19 mouse cellular contexts compared by ENCODE assay signal in the genomic region with DNA sequence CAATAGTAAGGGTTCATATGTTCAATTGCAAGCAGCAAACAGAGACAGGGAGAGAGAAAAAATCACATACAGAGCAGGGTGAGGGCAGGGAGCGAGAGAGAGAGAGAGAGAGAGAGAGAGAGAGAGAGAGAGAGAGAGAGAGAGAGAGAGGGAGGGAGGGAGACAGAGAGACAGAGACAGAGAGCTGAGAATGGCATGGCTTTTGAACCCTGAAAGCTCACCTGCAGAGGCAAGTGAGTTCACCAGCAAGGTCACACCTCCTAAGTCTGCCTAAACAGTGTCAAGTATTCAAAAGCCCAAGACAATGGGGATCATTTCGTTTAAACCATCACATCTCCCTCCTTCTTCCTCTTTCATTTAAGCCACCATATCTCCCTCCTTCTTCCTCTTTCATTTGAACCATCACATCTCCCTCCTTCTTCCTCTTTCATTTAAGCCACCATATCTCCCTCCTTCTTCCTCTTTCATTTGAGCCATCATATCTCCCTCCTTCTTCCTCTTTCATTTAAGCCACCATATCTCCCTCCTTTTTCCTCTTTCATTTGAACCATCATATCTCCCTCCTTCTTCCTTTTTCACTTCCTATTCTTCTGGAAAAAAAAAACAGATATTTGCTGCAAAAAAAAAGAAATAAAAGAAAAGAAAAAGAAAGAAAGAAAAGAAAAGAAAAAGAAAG.
"Had no signal": no experiment of that assay in that cellular context is flagged by ENCODE, and none has a peak within 500 bp of the region (broad histone marks: within the 10 kb centered on the region; RNA-seq: fewer than 3 reads in every experiment).

No protein-coding gene starts in this region.

- H3K4me1 ChIP-seq: midbrain, embryonic 10.5 days had no signal

- H3K4me3 ChIP-seq: midbrain, embryonic 10.5 days; midbrain, embryonic 12.5 days; myocyte; neural tube, embryonic 13.5 days; neural tube, embryonic 15.5 days had no signal

- H3K27ac ChIP-seq: midbrain, embryonic 10.5 days; midbrain, embryonic 12.5 days; neural tube, embryonic 13.5 days; neural tube, embryonic 15.5 days had no signal

- H3K36me3 ChIP-seq: midbrain, embryonic 10.5 days; midbrain, embryonic 12.5 days; neural tube, embryonic 13.5 days; neural tube, embryonic 15.5 days had no signal

- ATAC-seq: midbrain, embryonic 16.5 days had no signal

- DNase-seq: lung, adult 18-20 months; lung, embryonic 14.5 days; lung, postnatal 10 days; lung, postnatal 4 days; midbrain, embryonic 14.5 days; retina, postnatal 1 day; right cerebral cortex, adult 18-20 months; right cerebral cortex, postnatal 25 days; right cerebral cortex, postnatal 4 days; spleen, adult 18-20 months; thymus, adult 18-20 months; thymus, postnatal 25 days; thymus, postnatal 4 days had no signal

- H3K9ac ChIP-seq: lung, embryonic 14.5 days; midbrain, embryonic 12.5 days; neural tube, embryonic 13.5 days; neural tube, embryonic 15.5 days had no signal

- H3K27me3 ChIP-seq: midbrain, embryonic 12.5 days; neural tube, embryonic 13.5 days; neural tube, embryonic 15.5 days had no signal

- H3K9me3 ChIP-seq: midbrain, embryonic 10.5 days; midbrain, embryonic 12.5 days; neural tube, embryonic 13.5 days; neural tube, embryonic 15.5 days had no signal
